Mouse (Mus musculus) heart, postnatal 14 days (tissue): ENCODE measurements around the gene Tmem8. TPM values are rescaled to one million over a fixed set of nuclear protein-coding genes. Genes with fewer than 3 reads are reported as not detected.
A peak's percentile ranks its signal among the peaks of the same experiment; 100 is the strongest.

ENCODE experiments used
- DNase-seq, 2 experiments: peaks; one replicate each; pipeline ENCODE4 v3.0.0; 2021 to 2022
- intact Hi-C: fragments of 180-260 bp; cut with DNase I; formaldehyde crosslinking; loops from one replicate; pipeline ENCODE4 v1.15.1; 2025
- total RNA-seq, 2 experiments: library from RNA; stranded (reverse); gene quantifications; 2 replicates each; pipeline ENCODE4 v1.2.3; 2021

The Tmem8 gene
- total RNA-seq, 2 experiments from 2014 or later, result 1.2 to 1.9 TPM

GRCm38 (mm10) chr17:26137751-26138130, 24.6 kb downstream of the Tmem8 start:
- no peak for DNase-seq
- intact Hi-C loops, result loop anchor here (2.0 kb wide), 1 partner anchor 105 kb away; no protein-coding TSS in a partner anchor

GRCm38 (mm10) chr17:26138239-26138836, 25.2 kb downstream of the Tmem8 start, which contains the start of gene Axin1:
Gene Axin1, plus strand, starts transcription at chr17:26138688.
- DNase-seq, result peak; percentile 93 to 94
- intact Hi-C loops, result loop anchor here (2.0 kb wide), 1 partner anchor 104 kb away; no protein-coding TSS in a partner anchor

- DNase-seq, result peak in 1 of 2 experiments; percentile 76
- intact Hi-C loops, result loop anchor here (2.0 kb wide), 1 partner anchor 104 kb away; no protein-coding TSS in a partner anchor
Measured at GRCm38 (mm10) chr17:26138901-26139381, 25.8 kb downstream of the Tmem8 start.

- intact Hi-C loops, result no loop called here
- no peak for DNase-seq
Measured at GRCm38 (mm10) chr17:26142796-26143195, 29.7 kb downstream of the Tmem8 start.

- intact Hi-C loops, result no loop called here
- DNase-seq, result no peak
Measured at GRCm38 (mm10) chr17:26143386-26143785, 30.3 kb downstream of the Tmem8 start.

GRCm38 (mm10) chr17:26149056-26149455, 36.0 kb downstream of the Tmem8 start:
- intact Hi-C loops, result no loop called here

GRCm38 (mm10) chr17:26151886-26152630, 39.0 kb downstream of the Tmem8 start:
- intact Hi-C loops, result no loop called here
- no peak for DNase-seq

More at GRCm38 (mm10) chr17:26149056-26149455, 36.0 kb downstream of the Tmem8 start:
- DNase-seq, result no peak

GRCm38 (mm10) chr17:26162736-26163135, 49.6 kb downstream of the Tmem8 start:
- DNase-seq, result no peak
- intact Hi-C loops, result no loop called here

GRCm38 (mm10) chr17:26168039-26168438, 54.9 kb downstream of the Tmem8 start:
- DNase-seq, result no peak

More at GRCm38 (mm10) chr17:26168039-26168438, 54.9 kb downstream of the Tmem8 start:
- intact Hi-C loops, result no loop called here

Other genes with a start within 250 kb of the Tmem8 start
- gene Mcrip2, start 244.5 kb upstream of the Tmem8 start, total RNA-seq, result 100 to 1,000 TPM; 226 to 230 TPM
- gene Mettl26, start 238.2 kb upstream of the Tmem8 start, total RNA-seq, result 10 to 100 TPM; 11.3 to 13.2 TPM
- gene Wfikkn1, start 232.4 kb upstream of the Tmem8 start, total RNA-seq, result under 1 TPM; 0.91 to 1.00 TPM
- gene Rab40c, start 193.6 kb upstream of the Tmem8 start, total RNA-seq, result 10 to 100 TPM; 14.4 to 20.0 TPM
- gene Pigq, start 168.4 kb upstream of the Tmem8 start, total RNA-seq, result 10 to 100 TPM; 60.6 to 62.7 TPM
- gene Nhlrc4, start 168.3 kb upstream of the Tmem8 start, total RNA-seq, result under 1 TPM in 1 of 2 experiments, not detected in 1; 0.17 TPM
- not detected for gene A930017K11Rik, start 160.7 kb upstream of the Tmem8 start, total RNA-seq
- 10 to 100 TPM; 11.4 to 13.1 TPM for gene Capn15, start 127.5 kb upstream of the Tmem8 start, total RNA-seq
- 10 to 100 TPM; 22.7 to 25.3 TPM for gene Rab11fip3, start 43.7 kb upstream of the Tmem8 start, total RNA-seq
- gene Decr2, start 23.0 kb upstream of the Tmem8 start, total RNA-seq, result 10 to 100 TPM; 10.9 to 13.0 TPM
- gene Nme4, start 17.7 kb upstream of the Tmem8 start, total RNA-seq, result 1 to 10 TPM; 3.1 to 3.6 TPM
- gene Mrpl28, start 10.2 kb downstream of the Tmem8 start, total RNA-seq, result 100 to 1,000 TPM; 100 to 115 TPM
- 10 to 100 TPM; 16.1 to 16.9 TPM for gene Axin1, start 25.4 kb downstream of the Tmem8 start, total RNA-seq
- not detected for gene Pdia2, start 85.8 kb downstream of the Tmem8 start, total RNA-seq
- 1 to 10 TPM in 1 of 2 experiments, under 1 TPM in 1; 0.72 to 1.7 TPM for gene Rgs11, start 89.7 kb downstream of the Tmem8 start, total RNA-seq
- gene Arhgdig, start 94.5 kb downstream of the Tmem8 start, total RNA-seq, result under 1 TPM; 0.56 to 0.81 TPM
- 10 to 100 TPM; 92.5 to 95.8 TPM for gene Fam234a, start 130.9 kb downstream of the Tmem8 start, total RNA-seq
- 10 to 100 TPM; 24.9 to 26.3 TPM for gene Luc7l, start 139.6 kb downstream of the Tmem8 start, total RNA-seq